Mouse (Mus musculus): Measurements from ENCODE around the gene Arhgap22.

- TF ChIP-seq CTCF (IDR thresholded peaks at IDR 0.05; ENCODE audit: borderline replicate concordance, insufficient read depth, low read depth, low read length) (no peak), POLR2A (IDR thresholded peaks at IDR 0.05; ENCODE audit: borderline replicate concordance, insufficient read depth, low read length) (no peak)
Observed at GRCm38 (mm10) chr14:33225235-33225634, 11.4 kb downstream of the Arhgap22 start.

Measured in cerebellum, adult 2 months (tissue).